Mouse (Mus musculus) testis, postnatal 10 days (tissue): ENCODE data around the gene Sphk1.

Source experiments
- DNase-seq: peaks from one replicate; pipeline ENCODE4 v3.0.0; 2021; ENCODE audit warnings: low spot score

Gene Sphk1

GRCm38 (mm10) chr11:116538142-116538735 is 7.5 kb downstream of the Sphk1 start:
- DNase-seq: no peak

DNA sequence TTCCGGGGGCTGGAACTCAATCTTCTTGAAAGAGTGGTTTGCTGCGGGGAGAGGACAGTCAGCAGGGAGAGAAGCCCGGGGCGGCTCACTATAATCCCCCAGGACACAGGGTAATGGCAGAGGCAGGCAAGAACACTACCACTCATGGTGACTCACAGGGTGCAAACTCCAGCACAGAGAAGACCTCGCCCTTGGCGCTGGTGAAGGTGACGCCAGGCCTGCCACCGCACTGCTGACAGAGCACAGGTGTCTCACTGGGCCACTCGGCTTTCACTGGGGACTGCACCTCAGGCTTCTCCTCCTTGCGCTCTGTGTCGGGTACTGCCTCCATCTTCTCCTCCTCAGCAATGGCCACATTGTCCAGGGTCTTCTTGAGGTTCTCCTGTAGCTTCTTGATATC is 10.5 kb downstream of the Sphk1 start:
- no peak for DNase-seq

DNA sequence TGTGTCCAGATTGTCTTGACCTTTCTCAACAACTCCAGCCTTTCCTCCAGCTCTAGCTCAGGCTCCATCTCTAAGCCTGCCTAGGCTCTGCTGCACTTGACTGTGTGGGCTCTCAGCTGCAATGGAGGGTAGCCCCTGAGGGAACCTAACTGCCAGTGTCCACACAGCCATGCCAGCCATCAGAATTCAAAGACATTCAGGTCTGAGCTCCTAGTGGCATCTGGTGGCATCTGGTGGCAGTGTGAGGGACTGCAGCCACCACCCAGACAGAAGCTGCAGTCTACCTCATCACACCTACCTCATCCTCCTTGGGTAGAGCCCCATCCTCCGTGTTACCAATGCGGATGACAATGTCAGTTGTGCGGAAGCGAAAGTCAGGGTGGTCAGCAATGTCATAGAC is 12.4 kb downstream of the Sphk1 start:
- peak; percentile 71 for DNase-seq

- DNase-seq: no peak
Measured at GRCm38 (mm10) chr11:116547296-116548060, 16.8 kb downstream of the Sphk1 start.

GRCm38 (mm10) chr11:116548780-116549179 is 18.1 kb downstream of the Sphk1 start:
- no peak for DNase-seq

DNA sequence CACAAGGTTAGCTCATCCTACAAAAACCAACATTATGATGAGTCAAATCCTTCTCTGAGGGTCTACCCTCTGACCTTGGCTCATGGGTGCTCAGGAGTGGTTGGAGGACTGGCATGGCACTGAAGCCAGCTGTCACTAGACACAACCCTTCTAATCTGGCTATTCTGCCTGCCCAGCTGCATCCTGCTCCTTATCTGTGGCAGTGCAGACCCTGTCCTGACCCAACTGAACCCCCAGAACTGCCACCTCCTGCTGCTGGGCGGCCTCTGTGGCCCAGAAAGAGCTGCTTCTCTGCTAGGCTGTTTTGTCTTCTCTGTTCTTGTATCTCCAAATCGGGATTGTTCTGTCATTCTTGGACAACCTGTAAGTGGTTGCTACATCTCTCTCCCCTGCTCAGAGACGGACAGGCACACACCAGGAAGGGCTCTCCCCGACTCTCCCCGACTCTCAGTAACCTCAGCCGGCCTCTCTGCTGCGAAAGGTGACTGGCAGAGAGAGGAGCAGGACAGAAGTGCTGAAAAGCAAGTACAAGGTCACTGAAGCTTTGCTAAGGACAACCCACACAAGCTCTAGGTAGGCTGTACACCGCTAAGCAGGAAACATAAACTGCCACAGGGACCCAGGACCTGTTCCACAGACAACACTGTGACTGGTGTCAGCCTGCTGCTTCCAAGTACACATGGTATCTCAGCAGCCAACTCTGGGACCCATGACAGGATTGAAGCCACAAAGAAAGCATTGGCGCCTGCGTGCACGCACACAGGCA is 18.7 kb downstream of the Sphk1 start:
- DNase-seq: no peak

DNA sequence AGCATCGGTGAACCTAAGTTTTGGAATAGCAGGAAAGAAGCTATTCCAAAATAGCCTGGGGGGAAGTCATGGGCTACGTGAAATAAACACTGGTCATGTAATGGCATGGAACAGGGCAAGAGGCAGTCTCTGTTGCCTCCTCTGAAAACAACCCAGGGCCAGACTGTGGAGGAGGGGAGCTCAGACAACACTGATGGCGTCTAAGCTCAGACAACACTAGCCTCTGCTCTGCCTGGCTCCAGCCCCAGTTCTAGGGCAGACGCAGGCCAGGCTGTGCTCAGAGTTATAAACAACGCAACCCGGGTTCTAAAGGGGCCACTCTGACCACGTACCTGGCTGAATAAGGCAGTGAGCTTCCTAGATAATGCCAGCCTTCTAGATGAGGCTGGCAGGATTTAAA is 20.0 kb downstream of the Sphk1 start:
- no peak for DNase-seq

- DNase-seq: no peak
Measured at GRCm38 (mm10) chr11:116552194-116552593, 21.5 kb downstream of the Sphk1 start.

GRCm38 (mm10) chr11:116554171-116554878 is 23.6 kb downstream of the Sphk1 start:
- DNase-seq: no peak

DNA sequence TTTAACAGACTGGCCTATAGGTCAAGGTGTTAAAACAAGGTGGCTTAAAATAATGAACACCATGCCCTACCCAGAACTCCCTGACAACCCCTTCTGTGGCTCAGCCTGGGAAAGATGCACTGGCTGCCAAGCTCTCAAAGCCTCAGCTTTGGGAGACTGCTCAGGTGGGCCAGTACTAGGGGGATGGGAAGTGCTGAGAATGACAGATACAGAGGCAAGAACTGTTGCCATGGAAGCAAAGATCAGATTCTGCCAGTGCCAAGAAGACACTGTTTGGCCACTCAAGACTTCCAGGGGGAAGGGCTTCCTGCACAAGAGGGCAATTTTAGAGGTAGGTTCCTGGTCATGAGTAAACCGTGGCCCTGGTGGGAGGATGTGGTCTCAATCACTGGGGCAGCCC is 24.8 kb downstream of the Sphk1 start:
- DNase-seq: no peak

DNA sequence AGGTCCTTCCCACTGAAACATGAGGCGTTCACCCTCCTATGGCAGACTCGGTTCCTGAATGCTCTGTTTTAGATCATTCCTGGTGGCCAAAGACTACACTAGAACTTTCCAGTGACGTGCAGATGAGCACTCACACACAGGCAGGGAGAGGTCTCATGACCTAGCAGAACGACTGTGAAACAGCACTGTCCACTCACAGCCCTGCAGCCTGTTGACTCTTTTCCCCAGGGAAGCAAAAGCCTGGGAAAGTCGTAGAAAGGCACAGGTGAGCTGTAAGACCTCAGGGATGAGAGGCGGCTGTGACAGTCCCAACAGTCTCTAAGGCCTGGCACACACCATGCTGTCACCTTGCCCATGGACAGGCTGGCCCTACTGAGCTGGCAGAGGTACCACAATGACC is 25.6 kb downstream of the Sphk1 start:
- DNase-seq: no peak

DNA sequence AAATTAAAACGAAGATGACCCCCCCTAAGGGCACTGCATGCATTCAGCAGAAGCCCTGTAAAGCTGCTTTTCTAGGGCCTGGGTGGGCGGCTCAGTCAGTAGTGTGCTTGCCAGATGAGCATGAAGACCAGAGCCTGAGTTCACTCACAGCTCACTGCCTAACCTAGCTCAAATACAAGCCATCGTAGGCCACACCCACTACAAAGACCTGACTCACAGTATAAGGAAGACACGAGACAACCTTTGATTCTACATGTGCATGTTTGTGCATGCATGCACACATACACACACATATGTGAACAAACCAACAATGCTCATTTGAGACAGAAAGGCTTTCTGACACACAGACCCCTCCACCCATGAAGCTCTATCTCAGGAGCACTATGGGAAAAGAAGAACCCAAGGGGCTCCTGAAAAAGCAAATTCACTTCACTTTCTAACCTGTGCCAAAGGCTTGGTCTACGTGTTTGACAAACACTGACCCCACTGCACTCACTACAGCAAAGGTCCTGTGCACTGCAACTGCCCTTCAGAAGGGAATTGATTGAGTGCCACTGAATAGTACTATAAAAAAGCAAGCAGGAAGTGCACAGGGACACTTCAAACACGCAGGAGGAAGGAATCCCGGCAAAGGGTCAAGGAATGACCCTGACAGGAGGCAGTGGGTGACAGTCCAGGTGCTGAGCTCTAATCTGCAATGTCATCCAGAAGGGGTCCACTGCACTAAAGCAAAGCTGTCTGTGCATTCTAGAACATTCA is 34.7 kb downstream of the Sphk1 start:
- DNase-seq: no peak

DNA sequence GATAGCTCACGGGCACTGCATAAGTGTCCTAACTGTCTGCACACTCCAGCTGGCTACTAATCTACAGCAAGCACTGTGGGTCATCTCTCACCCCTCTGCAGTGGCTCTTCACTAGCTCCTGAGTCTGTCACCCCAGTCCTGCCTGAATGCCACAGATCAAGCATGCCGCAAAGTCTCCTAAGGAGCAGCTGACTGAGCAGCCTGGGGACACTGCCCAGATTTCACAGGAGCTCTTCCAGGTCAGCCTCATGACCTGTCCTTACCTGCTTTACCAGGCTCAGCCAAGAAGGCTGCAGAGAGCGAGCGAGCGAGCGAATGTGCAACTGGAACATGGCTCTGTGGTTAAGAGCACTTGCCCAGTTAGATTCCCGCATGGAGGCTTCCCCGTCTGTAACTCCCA is 36.8 kb downstream of the Sphk1 start:
- no peak for DNase-seq

GRCm38 (mm10) chr11:116570821-116571220 is 40.1 kb downstream of the Sphk1 start:
- DNase-seq: no peak

DNA sequence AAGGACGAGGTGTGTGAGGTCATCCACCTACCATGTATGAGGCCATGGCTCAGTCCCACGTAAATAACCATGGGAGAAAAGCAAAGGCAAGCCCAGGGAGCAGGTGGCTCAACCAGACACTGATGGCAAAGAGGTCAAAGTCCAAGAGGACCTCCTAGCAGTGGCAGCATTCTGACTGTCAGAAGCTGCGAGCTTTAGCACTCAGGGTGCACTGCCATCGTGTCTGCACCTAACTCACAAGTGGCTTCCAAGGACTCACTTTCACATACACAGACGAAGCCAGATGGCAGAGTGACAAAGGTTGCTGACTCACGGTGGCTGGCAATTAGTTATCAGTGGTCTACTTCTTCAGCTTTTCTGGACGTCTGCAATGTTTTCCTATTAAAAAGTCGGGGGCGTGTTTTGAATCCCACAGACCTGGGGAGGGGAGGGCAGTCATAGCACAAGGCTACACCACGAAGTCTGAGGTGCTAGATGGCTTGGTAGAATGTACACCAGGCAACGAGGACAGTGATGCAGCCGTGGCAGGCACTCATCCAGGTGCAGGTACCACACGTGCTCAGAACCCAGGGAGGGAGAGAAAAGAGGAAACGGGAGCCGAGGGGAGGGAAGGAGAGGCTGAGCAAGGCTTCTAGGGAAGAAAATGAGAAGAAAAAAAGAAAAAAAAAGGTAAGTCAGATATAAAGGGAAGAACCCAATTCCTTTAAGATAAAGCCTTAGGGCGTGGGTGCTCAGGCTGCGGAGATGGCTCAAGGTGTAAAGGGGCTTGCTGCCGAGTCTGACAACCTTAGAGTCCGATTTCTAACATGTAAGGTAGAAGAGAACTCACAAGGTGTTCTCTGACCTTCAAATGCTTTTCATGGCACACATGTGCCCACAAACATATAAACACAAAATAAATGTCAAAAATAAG is 41.3 kb downstream of the Sphk1 start:
- no peak for DNase-seq

DNA sequence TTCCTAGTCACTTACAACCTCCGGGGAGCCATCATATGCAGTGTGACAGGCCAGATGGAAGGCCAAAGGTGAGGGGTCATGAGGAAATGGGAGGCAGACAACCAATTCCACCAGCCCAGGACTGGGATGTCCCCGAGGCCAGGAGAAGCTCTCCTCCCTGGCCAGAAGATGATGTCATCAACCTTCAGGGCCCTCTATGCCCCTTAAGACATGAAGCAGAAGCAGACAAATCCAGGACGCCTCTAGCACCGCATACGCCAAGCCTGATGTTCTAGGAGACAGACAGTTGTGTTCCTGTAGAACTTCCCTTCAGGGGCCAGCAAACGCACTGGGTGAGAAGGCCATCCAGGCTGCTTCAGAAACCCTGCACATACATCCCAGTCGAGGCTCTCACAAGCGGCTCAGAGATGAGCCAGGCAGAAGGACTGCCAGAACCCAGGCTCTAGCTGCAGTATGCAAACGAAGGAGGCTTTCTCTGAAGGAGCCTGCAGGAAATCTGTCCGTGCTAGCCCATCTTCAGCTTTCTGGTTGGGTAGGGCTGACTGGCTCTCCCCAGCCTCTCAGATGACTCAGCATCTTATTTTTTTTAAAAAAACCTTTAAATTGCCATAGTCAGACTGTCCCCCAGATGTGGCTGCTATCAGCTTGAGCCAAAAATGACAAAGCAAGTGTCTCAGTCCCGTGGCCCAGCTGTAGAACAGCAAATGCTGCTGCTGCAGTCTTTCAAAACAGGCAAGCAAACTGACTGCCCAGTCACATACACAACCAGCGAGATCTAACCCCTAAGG is 42.2 kb downstream of the Sphk1 start:
- no peak for DNase-seq

DNA sequence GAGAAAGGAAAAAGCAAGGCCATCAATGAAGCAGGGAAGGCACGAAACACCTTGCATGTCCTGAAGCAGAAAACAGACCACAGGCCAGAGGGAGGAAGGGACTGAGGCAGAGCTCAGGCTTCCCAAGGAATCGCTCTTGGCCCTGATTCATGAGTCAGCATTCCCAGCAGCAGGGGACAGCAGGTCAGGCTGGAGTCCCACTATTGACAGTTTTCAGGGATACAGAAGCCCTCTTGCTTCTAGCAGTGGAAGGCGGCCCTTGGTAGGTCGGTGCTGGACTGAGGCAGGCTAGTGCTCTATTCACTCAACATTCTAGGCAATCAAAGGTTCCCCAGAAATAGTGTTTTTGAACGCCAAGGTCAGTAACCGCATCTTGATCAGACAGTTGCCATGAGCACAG is 43.8 kb downstream of the Sphk1 start:
- no peak for DNase-seq

- no peak for DNase-seq
Measured at GRCm38 (mm10) chr11:116574982-116575381, 44.3 kb downstream of the Sphk1 start.

DNA sequence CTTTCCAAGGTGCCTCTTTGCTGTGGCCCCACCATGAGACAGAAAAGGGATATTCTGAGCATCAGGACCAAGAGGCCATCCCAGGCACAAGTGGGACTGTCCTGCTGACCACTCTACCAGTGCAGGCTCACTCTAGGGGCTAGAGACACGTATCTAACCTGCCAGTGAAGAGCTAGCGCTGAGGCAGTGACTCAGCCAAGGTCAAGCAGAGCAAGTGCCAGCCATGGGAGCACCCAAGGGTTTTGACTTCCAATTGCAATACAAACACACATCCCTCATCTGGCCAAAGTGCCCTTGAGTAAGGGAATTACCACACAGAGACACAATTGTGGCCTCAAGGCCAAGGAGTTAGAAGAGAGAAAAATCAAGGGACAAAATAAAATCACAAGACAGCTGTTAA is 44.7 kb downstream of the Sphk1 start:
- DNase-seq: no peak

- DNase-seq: no peak
Measured at GRCm38 (mm10) chr11:116579280-116579679, 48.6 kb downstream of the Sphk1 start.
